Mouse (Mus musculus) fibroblast of lung, adult 2 months (primary cell): ENCODE measurements around the gene Prkg1.

Experiments
- DNase-seq: peaks from one replicate; pipeline ENCODE4 v3.0.0-alpha.2; 2011; ENCODE audit warnings: low read depth

Gene Prkg1

DNA sequence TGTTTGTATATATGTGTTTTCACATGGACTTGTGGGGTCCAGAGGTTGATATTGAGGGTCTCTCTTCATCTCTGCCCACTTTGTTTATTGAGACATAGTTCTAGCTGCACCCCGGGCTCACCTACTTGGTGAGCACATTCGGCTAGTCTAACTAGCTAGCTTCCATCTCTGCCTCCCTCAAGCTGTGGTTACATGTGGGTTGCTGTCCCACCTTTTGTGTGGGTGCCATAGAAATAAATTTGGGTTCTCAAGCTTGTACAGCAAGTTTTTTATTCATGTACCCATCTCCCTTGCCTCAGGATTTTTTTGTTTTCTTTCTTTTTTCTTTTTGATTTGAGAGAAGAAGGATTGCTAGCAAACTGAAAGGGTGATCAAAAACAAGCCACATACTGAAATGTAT is 617.4 kb downstream of the Prkg1 start:
- DNase-seq, result no peak

DNA sequence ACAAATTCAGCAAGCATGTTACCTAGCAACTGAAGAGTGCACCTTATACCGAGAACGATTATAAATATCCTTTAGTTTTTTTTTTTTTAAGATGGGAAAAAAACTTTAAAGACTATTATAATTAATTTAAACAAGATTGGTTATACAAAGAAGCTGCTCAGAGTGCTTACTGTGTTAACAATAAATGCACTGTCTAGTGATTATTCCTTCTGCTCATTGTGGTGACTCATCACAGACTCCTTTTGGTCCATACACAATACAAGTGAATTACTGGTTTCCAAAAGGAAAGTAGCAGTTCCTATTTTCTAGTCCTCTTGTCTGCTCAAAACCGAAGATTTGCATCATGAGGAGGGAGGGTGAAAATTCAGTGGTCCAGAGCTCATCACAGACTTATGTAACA is 618.7 kb downstream of the Prkg1 start:
- no peak for DNase-seq

DNA sequence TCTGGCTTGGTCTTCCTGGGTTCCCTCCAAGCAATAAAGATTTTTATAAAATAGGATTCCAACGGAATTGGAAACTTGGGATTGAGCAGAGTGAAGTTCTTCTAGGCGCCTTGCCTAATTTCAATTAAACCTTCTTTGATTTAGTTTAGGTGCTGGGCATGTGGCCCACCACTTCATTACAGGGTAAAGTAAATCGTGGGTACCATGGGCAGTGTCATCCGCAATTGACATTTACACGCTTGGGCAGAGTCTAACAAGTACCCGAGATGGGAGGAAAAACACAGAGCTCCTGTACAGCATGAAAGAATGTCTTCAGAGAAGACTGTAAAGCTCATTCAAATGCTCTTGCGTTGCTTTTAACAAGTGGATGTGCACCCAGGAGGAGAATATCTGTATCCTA is 622.9 kb downstream of the Prkg1 start:
- DNase-seq, result no peak

DNA sequence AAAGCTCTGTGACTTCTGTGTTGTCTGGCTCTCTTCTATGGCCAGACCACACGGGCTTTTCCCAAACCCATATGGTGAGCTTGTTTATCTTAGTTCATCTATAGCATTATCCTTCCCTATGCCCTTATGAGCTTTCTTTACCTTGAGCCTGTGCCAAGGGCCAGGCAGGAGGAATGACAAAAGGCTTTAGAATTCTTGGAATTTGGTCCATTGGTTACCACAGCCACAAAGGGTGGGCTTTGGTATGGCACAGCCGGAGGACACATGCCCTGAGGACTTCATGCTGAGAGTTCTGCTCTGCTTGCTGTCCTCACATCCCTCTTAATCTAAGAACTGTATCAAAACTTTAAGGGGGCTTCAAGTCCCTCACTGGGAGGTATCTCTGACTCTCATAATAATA is 628.5 kb downstream of the Prkg1 start:
- no peak for DNase-seq

DNA sequence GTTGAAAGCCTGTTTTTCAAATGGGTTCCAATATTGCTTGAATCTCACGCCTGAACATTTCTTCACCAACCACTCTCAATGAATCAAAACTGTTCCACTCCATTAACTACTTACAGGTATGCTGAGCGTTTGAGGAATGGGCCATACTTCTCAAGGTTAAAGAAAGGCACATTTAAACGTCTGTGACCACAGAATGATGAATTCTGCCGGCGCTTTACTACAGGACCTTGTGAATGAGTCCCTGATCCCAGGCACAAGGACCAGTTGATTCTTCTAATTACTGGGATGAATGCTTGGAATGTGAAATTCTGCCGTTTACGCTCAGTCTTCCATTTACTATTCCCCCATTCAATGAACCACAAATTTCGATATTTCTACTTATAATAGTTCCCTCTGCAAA is 632.2 kb downstream of the Prkg1 start:
- no peak for DNase-seq

DNA sequence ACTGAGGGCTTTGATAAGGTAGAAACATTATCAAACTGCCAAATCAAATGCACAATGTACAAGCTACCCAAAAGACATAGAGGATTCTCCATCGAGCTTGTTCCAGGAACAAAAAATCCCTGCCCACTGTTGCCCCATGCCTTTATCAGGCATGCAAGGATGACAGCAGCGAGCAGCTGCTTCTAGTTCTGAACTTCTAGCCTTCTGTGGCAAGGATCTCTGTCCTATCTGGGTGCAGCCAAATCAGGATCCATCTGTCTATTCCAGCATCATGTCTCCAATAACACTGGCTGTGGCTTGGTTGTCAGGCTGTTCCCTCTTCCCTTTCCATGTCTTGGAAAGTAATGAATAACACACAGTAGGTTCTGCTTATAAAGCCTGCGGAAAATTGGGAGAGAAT is 640.2 kb downstream of the Prkg1 start:
- no peak for DNase-seq

DNA sequence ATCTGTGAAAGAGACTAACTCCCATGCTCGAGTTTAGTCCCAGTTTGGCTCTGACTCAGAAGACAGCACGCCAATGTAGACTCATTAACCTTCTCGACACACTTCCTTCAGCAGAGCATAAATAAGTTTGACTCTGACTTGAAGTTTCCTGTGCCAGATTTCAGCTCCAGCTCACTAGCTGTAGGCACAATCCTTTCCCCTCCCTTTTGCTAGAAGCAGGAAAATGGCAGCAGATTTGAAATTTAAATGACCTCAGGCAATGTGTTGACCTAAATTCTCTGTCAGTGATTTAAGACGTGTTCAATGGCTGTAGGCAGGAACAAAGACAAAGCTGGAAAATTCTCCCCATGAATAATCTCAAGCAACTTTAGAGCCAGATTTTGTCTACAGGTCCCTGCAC is 650.1 kb downstream of the Prkg1 start:
- peak; percentile 10 for DNase-seq

DNA sequence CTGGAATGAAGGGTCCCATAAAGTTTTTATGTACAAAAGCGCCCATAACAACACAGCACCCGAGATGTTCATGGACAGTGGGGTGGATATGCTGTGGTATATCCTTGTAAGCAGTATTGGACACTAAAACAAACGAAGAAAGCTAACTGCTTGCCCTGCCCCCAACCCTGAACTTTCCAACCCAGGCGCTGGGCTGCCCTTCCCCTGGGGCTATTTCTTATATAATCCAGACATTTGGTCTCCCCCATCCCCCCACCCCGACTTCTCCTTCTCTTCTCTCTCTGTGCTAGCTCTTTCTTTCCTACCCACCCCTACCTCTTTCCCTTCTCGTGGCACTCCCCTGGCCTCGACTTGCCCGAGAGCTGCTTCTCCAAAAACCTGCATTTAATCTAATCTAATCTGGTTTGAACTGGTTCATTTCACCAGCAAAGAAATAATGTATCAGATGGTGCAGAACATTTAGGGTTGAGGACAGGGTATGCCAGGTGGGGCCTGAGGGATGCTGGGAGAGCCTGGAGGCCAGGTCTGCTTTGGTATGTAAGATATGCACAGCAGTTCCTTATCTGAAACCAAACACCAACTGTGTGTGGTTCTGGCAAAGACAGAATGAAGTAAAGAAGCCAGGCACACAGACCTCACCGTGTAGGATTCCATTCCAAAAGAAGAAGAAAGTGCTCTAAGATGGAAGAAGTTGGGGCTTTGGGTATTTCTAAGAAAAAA is 657.8 kb downstream of the Prkg1 start:
- no peak for DNase-seq

DNA sequence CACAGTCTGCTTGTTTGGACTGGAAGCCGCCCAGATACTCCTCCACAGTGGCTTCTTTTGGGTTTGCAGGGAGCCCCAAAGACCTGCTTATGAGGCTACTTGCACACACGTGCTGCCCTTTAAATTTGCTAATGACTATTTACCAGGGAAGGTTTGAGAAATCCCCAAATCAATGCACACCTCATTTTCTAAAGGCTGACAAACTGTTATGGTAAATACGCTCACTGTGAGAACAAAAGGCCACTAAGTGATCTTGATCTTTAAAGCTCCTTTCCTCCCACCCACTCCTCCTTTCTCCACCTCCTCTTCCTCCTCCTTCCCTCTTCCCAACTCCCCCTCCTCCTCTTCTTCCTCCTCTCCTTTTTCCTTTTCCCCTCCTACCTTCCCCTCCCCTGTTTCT is 658.8 kb downstream of the Prkg1 start:
- no peak for DNase-seq

DNA sequence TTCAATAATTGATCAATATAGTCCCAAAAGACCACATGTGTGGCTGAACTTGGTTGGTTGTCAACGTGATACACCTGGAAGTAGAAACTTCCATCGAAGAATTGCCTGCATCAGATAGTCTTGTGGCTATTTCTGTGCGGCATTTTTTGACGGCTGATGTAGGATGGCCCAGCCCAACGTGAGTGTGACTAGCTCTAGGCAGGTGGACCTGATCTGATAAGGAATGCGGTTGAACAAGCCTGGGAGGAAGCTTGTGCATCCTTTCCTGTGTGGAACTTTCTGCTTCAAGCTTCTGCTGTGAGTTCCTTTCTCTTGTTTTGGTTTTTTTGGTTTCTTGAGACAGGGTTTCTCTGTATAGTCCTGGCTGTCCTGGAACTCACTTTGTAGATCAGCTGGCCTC is 660.1 kb downstream of the Prkg1 start:
- DNase-seq, result no peak

DNA sequence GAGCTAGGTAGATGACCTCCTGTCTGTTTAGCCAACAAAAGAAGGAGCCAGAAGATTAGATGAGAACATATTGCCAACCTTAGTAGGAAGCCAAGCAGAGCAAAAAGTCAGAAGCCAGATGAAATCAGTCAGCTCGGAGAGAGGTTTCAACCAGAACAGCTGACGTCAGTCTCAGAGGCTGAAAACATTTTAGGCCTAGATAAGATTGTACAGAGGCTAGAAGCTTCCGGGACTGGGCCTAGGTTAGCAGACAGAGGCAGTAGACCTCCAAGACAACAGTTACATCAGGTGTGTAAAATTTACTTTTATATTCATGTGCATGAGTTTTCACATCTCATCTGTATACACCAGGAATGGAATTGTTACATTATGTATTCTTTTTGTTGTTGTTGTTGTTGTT is 665.5 kb downstream of the Prkg1 start:
- no peak for DNase-seq

DNA sequence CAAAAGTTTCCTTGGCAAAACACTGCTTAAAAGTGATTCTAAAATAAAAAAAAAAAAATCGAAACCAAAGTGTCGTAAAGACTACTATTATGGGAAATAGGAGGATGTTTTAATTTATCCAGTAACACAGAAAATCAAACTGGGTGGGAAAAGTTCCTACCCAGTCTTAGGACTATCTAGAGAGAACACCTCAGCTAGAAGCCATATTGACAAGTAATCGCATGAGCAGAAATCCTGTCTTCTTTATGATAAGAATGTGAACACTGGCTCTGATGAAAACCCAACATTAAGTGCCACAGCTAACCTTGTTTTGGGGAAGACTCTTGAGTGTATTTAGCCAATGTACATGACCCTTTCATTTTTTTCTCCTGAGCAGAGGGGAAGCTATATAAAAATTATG is 667.0 kb downstream of the Prkg1 start:
- DNase-seq, result no peak

DNA sequence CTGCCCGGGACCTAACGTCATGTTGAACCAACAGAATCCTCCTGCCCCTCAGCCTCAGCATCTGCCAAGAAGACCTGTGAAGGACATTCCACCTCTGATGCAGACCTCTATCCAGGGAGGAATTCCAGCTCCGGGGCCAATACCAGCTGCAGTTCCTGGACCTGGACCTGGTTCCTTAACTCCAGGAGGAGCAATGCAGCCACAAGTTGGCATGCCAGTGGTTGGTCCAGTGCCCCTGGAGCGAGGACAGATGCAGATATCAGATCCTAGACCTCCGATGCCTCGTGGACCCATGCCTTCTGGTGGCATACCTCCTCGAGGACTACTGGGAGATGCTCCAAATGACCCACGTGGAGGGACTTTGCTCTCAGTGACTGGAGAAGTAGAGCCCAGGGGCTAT is 681.1 kb downstream of the Prkg1 start:
- no peak for DNase-seq

DNA sequence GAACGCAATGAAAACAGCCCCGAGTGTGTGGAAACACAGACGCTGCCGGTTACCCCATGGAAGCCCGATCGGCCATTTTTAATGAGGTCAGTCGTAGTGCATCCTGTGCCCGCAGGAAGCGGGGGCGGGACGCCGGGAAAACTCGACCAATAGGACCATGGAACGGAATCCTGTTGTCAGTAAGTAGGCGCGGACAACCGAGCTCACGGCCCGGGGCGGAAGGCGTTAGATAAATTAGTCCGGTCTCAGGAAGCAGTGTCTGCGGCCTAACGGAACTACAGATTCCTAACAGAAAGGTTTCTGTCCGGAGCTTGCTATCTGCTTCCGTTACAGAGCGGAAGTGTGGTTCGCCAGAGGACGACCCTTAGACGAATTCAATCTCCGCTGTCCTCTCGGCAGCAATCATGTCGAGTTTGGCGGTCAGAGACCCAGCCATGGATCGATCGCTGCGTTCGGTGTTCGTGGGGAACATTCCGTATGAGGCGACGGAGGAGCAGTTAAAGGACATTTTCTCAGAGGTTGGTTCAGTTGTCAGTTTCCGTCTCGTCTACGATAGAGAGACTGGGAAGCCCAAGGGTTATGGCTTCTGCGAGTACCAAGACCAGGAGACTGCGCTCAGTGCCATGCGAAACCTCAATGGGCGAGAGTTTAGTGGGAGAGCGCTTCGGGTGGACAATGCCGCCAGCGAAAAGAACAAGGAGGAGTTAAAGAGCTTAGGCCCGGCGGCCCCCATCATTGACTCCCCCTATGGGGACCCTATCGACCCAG is 682.0 kb downstream of the Prkg1 start, which contains the start of gene Cstf2t:
TSS of gene Cstf2t (plus strand) at position 176 of the 768 bp plus-strand sequence.
- DNase-seq, result peak; percentile 97

DNA sequence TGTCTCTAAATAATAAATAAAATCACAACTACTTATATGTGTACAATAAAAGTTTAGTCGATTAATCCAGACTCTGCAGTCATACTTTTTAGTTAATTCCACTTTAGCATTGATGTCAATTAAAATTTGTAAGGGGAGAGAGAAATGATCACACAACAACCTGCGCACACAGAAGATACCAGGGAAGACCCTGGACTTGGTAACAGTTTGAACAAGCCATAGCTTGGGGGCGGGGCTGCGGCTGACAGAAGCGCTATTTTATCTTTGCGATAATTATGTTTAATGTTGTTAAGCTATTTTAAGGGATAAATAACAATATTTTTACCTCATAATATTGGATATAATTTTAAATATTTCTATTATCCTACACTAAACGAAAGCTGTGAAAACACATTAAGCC is 682.6 kb downstream of the Prkg1 start:
- no peak for DNase-seq

DNA sequence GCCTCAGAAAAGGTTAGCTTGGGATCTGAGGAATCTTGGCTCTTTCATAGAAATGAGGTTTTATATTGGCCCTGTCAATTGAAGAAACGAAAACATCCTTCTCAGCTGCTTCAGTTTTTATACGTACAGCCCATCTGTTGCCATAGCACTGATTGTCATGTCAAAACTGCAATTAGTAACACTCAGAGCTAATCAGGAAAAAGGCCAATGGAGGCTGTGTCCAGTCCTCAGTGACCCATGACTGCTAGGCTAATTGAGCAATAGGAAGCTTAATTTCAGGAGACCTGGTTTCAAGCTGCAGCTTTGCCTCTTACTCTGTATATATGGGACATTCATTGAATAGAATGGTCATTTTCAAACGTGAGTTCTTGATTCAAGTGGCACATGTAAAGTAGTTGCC is 686.6 kb downstream of the Prkg1 start:
- no peak for DNase-seq

DNA sequence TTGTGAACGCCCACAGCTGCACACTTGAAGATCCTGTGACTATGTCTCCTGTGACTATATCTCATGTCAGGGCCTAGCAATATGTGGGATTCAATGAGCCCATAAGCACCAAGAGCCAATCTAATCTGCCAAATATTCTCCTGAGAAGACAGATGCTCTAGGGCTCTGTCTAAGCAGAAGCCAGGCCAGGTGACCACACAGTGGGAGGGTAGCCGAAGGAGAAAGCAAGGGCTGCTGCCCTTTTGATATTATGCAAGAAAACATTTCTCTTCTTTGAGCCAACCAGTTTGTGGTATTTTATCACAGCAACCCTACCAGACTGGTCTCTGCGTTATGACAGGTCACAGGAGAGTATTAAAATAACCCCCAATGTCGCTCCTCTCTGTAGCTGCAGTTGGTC is 688.7 kb downstream of the Prkg1 start:
- DNase-seq, result no peak

DNA sequence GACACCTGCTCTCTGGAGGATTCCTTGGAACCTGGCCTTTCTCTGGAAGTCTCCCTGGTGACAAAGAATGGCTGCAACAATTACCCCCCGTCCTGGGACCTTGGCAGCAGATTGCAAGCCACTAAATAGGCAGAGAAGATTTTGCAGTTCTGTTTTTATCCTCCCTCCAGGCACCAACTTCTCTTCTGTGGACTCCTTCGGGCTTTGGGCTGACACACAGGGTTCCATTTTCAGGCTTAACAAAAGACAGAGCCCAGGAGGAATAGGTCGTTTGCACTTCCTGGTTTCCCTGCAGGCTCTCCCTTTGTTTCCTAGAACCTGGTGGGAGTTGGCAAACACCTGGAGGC is 690.1 kb downstream of the Prkg1 start:
- DNase-seq, result no peak

DNA sequence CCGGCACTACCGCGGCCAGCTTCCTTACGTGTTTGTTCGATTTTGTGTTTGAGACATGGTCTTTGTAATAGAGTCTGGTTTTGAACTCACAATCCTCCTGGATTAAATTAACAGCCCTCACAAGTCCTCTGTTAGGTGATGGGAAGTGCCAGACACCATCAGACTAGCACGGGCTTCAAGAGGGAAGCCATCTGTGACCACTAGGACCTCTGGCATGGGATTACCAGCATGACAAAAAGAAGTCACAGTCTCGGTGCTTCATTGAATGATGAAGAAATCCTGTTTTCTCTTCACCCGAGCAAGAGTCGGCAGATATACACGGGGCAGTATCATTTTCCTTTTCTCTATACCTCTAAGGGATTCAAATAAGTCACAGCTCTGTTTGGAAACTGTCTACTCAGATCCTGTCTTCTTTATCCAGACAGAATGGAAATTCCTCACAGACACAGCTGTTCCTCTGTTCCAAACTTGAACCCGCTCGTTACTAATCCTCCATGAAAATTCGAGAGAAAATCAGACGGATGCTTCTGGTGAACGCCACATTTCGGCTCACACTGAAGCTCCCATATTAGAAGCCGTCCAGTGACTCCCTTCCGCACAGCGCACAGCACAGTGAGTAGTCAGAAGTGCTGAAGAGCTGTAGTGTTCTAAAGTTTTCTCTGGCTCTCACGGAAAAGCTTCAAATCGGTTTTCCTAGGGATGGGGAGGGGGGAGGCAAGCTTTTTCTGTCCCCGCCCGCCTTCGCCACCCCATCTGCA is 690.7 kb downstream of the Prkg1 start:
- no peak for DNase-seq

DNA sequence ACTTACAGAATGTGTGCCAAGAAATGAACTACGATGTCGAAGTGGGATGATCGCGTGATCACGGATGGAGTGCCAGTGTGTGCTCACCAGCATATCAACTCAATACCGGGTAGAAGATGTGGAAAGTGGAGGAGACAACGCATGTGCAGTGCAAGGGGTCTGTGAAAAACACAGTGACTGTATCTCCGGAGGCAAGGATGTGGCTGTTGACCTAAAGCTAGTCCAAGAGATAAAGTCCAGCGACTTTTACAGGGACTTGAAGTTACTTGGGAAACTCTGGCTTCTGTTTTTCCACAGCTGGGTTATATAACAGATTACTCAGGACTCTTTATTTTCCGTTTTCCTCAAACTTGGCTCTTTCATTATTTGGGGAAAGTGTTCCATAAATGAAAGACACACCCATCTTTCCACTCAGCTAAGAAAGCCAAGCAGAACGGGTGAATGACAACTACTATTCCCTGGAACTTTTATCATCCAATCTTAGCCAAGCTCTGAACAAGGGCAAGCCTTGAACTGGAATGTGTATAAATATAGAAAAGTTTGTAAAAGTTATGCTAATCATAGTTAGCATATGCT is 699.5 kb downstream of the Prkg1 start:
- DNase-seq, result peak; percentile 24

DNA sequence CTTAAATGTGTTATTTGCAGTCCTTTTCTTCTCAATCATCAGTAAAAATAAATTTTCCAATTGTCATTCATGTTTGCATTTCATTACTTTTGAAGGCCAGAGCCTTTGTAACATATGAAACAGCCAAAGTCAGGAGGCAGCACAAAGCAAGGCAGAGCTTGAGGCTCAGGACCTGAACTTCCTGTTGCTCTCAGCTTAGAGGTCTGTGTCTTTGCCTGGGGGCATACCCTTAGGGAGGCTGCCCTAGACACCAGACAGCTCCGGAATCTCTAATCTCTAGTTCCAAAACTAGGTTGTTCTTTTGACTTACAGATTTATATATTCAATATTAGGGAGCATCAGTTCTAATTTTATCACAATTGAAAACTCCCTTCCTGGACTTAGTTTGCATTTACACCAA is 700.1 kb downstream of the Prkg1 start:
- no peak for DNase-seq

DNA sequence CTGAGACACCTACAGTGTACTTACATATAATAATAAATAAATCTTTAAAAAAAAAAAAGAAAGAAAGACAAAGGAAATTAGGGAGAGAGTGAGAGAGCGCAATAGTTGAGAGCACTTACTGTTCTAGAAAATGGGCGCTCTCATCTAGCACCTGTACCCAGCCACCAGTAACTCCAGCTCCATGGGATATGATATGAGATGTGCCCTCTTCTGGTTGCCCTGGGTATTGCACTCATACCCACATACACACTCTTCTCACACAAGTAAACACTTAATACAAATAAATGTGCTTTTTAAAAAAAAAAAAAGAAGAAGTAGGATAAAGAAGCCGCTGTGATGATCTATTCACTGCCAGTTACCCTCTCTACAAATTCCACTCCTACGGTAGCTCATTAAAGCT is 718.2 kb downstream of the Prkg1 start:
- DNase-seq, result no peak
